Mouse (Mus musculus): ENCODE results near the gene Ugcg.

Gene Ugcg

DNA sequence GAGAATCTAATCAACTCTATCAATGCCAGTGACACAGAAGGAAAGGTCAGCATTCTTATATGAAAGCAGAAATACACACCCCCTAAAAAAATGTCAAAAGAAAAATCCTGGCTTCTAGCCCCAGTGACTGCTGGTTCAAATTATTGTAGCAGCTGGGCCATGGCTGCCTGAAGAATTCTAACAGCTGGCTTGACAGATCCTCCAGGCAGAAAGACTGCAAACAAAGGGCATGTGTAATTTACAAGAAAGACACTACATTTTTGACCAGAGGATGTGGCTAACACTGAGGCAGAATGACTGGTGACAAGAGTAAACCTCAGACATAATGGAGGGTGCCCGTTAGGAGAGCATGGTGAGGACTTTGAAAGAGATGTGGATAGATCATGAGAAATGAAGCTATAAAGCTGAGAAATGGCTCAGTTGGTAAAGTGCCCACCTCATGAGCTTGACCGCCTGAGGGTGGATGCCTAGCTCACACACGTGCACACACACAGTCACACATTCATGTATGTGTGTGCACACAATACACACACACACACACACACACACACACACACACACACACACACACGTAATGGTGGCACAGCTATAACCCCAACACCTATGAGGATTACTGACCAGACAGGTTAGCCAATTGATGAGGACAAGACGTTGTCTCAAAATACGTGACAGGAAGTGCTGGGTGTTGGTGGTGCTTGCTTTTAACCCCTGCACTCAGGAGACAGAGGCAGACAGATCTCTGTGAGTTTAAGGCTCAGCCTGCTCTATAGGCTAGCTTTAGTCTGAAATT lies 42.4 kb downstream of the Ugcg start:
- peak; percentile 59 for DNase-seq

DNA sequence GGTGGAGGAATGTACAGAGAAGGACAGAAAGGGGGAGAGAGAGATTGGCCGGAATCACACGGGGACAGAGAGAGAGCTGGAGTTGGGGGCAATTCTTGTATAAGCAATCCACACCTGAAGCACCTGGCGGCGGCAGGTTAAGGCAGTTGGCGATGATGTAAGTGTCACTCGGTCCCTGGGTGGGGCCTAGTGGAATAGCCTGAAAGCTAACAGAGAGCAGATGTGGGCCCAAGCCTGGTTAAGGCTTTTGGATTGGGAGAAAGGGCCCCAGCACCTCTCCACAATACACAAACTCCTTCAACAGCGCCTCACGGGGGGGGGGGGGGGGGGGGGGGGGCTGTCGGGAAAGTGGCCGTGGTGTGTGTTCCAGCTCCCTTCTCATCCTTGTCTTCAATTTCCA lies 45.0 kb downstream of the Ugcg start:
- no peak for DNase-seq

- no peak for DNase-seq
These were observed 45.6 kb downstream of the Ugcg start for GRCm38 (mm10) chr4:59234451-59235216.

- no peak for DNase-seq
These were observed 47.3 kb downstream of the Ugcg start for GRCm38 (mm10) chr4:59236362-59236761.

DNA sequence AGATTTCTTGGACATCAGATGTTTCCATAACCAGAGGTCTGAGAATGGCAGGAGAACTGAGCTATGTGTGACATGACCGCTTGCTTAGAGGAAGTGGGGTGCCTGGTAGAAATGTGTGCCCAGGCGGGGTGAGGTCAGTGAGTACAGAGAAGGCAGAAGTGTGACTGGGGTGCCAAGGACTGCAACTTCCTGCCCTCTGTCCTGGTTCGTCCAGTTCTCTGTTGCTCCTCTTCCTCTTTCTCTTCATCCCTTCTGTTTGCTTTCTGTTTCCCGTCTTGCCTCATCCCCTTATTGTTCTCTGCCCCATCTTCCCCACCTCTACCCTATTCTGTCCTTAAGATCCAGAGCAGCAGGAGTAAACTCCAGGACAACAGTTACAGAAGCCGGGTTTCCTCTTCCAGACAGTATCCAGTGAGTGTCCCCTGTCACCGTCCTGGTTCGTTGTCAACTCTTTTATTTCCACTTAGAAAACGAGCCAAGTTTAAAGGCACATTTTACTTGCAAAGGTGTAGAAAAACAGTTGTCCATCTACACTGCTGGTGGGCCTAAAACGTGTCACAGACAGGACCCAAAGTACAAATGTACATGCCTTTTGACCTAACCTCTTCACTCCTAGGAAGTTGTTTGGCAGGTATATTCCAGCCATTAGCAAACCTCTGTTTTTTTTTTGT lies 49.7 kb downstream of the Ugcg start:
- DNase-seq: peak; percentile 52

DNA sequence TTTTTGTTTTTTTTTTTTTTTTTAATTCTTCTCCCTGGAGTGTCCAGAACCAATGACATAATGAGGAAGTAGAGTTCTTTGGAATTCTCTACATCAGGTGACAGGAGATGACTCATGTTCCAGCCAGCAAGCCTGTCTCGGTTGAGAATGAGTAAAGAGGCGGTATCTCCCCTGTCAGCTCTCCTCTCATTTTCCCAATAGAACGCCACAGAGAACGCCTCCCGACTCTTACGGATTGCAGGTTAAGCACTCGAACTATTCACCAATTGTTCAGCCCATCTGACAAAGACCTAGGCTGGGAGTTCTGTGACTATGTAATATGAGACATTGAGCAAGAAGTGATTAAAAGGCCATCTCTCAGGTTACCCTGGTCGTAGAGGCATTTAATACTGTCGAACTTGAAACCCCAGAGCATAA lies 50.3 kb downstream of the Ugcg start:
- DNase-seq: peak; percentile 25

GRCm38 (mm10) chr4:59240160-59240559 lies 51.1 kb downstream of the Ugcg start:
- DNase-seq: no peak

DNA sequence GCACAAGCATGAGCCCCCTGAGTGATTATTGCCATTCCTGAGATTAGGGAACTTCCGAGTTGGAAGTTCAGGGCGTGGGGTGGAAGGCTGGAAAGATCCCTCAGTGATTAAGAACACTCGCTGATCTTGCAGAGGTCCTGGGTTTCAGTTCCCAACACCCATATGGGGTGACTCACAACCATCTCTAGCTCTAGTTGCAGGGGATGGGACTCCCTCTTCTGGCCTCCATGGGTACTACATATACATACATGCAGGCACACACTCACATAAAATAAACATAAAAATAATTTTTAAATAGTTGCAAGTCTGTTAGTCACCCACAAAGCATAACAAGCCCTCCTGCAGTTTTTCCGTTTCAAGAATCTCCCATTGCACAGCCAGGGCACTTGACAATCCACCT lies 52.0 kb downstream of the Ugcg start:
- no peak for DNase-seq

DNA sequence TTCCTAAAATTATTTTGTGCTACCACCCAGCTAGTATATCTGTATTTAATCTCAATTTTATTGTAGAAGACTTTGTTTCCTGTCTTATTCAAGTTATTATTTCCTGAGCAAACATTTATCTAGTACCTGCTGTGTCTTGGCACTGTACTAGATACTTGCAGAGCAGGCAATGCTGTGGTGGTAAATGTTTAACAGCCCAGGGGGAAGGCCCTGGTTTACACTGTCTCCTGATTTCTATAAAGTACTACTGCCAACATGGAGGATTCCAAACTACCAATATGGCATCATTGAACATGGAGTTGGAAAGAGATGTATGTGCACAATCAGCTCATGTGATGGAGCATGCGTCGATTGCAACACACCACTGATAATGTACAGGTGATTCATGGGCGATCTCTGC lies 53.2 kb downstream of the Ugcg start:
- DNase-seq: no peak

GRCm38 (mm10) chr4:59243802-59244493 lies 54.9 kb downstream of the Ugcg start:
- no peak for DNase-seq

- no peak for DNase-seq
These were observed 55.9 kb downstream of the Ugcg start for GRCm38 (mm10) chr4:59244791-59245555.

DNA sequence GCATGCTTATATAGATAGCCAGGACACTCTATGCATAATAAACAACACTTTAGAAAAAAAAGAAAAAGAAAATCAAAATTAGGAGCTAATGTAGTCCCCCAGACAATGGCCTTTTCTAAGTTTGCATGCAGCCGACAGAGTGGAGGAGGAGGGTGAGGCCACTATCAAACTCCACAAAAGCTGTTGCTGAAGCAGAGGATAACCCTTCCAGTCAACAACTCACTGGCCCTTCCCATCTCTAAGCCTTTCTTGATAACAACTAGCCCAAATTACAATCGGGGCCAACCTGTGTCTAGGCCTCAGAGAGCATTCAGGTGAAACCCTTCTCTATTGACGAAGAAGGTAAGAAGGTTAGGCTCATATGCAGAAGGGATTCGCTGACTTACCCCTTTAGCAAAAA lies 56.7 kb downstream of the Ugcg start:
- DNase-seq: no peak

DNA sequence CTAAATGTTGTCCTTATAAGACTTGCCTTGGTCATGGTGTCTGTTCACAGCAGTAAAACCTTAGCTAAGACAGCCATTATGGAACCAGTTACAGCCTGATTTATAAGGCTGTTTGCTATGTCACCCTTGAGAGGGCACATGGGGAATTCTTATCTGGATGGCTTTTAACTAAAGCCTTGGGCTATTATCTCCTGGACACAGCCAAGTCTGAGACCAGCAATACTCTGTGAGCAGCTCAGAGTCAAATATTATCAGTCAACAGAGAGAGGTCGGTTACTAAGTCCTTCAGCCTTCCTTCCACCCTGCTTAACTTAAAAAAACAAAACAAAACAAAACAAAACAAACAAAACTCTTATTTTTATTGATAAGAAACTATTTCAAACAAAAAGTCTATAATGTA lies 58.5 kb downstream of the Ugcg start:
- DNase-seq: no peak

DNA sequence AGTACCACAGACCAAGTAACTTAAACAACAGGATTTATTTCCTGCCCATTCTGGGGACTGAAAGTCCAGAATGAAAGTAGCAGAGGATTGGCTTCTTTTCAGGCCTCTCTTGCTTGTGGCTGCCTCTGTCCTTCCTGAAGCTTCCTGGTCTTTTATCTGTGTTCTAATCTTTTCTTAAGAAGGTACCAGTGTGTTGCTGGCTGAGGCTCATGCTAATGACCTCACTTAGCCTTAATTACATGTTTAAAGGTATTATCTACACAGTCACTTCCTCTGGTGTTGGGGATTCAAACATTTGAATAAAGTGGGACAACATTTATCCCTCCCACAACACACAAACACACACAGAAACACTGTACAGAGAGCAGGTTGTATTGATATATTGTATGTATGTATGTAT lies 59.0 kb downstream of the Ugcg start:
- DNase-seq: no peak

- peak; percentile 71 for DNase-seq
These were observed 63.5 kb downstream of the Ugcg start for GRCm38 (mm10) chr4:59252386-59253054.

DNA sequence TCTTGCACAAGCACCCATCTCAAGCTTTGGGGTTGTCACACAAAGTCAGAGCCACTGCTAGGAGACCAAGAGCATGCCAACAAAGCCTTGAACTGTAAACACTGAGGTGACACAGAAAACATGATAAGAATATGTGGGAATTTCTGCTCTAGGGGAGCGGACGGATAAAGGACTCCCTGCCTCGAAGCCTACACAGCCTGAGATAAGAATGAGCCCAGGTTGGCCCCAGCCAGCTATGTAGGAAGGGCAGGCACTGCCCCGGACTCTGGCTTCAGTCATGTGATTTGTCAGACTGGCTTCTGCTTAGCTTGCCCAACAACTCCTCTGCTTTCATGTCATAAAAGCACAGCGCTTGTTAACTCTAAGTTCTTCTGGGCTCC lies 64.0 kb downstream of the Ugcg start:
- peak; percentile 22 for DNase-seq

- no peak for DNase-seq
These were observed 65.3 kb downstream of the Ugcg start for GRCm38 (mm10) chr4:59254397-59254796.

GRCm38 (mm10) chr4:59255988-59256387 lies 66.9 kb downstream of the Ugcg start:
- no peak for DNase-seq

- no peak for DNase-seq
These were observed 68.8 kb downstream of the Ugcg start for GRCm38 (mm10) chr4:59257866-59258265.

DNA sequence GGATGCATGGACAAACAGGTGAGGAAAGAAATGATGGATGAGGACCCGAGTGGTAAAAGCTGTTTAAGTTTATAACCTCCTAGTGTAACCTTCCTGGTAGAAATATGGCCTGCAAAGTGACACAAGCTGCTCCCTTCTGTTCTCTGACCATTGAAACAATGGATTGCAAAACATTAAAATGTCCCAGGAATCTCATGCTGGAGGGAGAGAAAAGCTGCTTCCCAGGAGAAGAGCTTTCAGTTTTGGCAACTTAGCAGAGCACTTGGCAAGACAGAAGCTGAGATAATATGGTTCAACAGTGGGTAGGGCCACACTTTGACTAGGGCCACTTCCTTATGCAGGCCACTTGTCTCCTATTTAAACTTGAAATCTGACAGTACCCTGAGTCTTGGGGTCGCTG lies 69.7 kb downstream of the Ugcg start:
- DNase-seq: no peak

GRCm38 (mm10) chr4:59259806-59260205 lies 70.7 kb downstream of the Ugcg start:
- no peak for DNase-seq
